Mouse (Mus musculus): ENCODE measurements around the gene Trip12.

- TF ChIP-seq POLR2A (IDR thresholded peaks at IDR 0.05; ENCODE audit: borderline replicate concordance, low read depth, low read length) (no peak), CTCF (IDR thresholded peaks at IDR 0.05; ENCODE audit: low read depth, low read length) (no peak)
Observed at GRCm38 (mm10) chr1:84851512-84852235, 11.4 kb upstream of the Trip12 start.

Measured in bone marrow macrophage, adult 2 months (primary cell).